Mouse (Mus musculus) heart, embryonic 14.5 days (tissue): ENCODE results near the gene Klhdc8a. TPM values are rescaled to one million over a fixed set of nuclear protein-coding genes. Genes with fewer than 3 reads are reported as not detected.

Source experiments
- ATAC-seq: fragments of 200-750 bp; cut with Nextera tagmentation; 2 replicates; pipeline ENCODE4 v1.8.0; 2017; ENCODE audit warnings: low read depth, moderate TSS enrichment; ENCODE audit not compliant: insufficient number of reproducible peaks, insufficient read depth, low FRiP score
- H3K27ac ChIP-seq, 2 experiments: fragments of 200-500 bp in 1 of 2; fragments of 300-500 bp in 1 of 2; sonication (generic) in 1 of 2; replicated peaks in 1 of 2; 2 replicates each; pipeline ENCODE4 v1.5.1; 2012 to 2014; ENCODE audit warnings: low read depth in 2 of 2, low read length in 2 of 2, control low read depth in 1 of 2, mild to moderate bottlenecking in 1 of 2, mixed read lengths in 1 of 2; ENCODE audit not compliant: control insufficient read depth in 1 of 2, insufficient read depth in 1 of 2
- H3K27me3 ChIP-seq: fragments of 300-500 bp; sonication (generic); 2 replicates; pipeline ENCODE4 v1.6.1; 2014; ENCODE audit warnings: mild to moderate bottlenecking, low read length, control low read depth; ENCODE audit not compliant: control insufficient read depth, insufficient read depth
- H3K36me3 ChIP-seq: fragments of 300-500 bp; sonication (generic); 2 replicates; pipeline ENCODE4 v1.6.1; 2014; ENCODE audit warnings: mild to moderate bottlenecking, control low read depth, low read length, mixed read lengths; ENCODE audit not compliant: control insufficient read depth, insufficient read depth
- H3K4me1 ChIP-seq, 2 experiments: fragments of 200-500 bp in 1 of 2; fragments of 300-500 bp in 1 of 2; sonication (generic) in 1 of 2; 2 replicates each; pipeline ENCODE4 v1.6.1; 2012 to 2014; ENCODE audit warnings: low read length in 2 of 2, control low read depth in 1 of 2, mixed read lengths in 1 of 2; ENCODE audit not compliant: control insufficient read depth in 2 of 2, insufficient read depth in 2 of 2
- H3K4me2 ChIP-seq: fragments of 300-500 bp; sonication (generic); 2 replicates; pipeline ENCODE4 v1.6.1; 2014; ENCODE audit warnings: mild to moderate bottlenecking, low read length
- H3K4me3 ChIP-seq, 2 experiments: fragments of 200-500 bp in 1 of 2; fragments of 300-500 bp in 1 of 2; sonication (generic) in 1 of 2; 2 replicates each; pipeline ENCODE4 v1.5.1; 2012 to 2014; ENCODE audit warnings: low read length in 2 of 2, mild to moderate bottlenecking in 2 of 2, control low read depth in 1 of 2, low read depth in 1 of 2, moderate library complexity in 1 of 2; ENCODE audit not compliant: control insufficient read depth in 1 of 2, insufficient read depth in 1 of 2
- H3K9ac ChIP-seq: fragments of 300-500 bp; sonication (generic); 2 replicates; pipeline ENCODE4 v1.6.1; 2014; ENCODE audit warnings: mild to moderate bottlenecking, low read length
- H3K9me3 ChIP-seq: fragments of 300-500 bp; sonication (generic); 2 replicates; pipeline ENCODE4 v1.6.1; 2016; ENCODE audit warnings: low read length, control low read depth; ENCODE audit not compliant: control insufficient read depth
- WGBS: fragments of 180-500 bp; shearing (Covaris S2); extraction: QIAGEN DNeasy Blood & Tissue Kit; methylation state at CpG from one replicate; pipeline ENCODE4 v1.1.7; 2014; 5-methylcytosine and 5-hydroxymethylcytosine counted together
- polyA plus RNA-seq: library from polyadenylated mRNA; unstranded; fragments of >200 nt; fragmentation: Nextera tagmentation; extraction: Ambion mirVana; gene quantifications from 2 replicates; pipeline ENCODE4 v1.2.1, GENCODE M21; 2014

Gene Klhdc8a
- polyA plus RNA-seq, 1 experiment from 2014 or later = 1.5 TPM

DNA sequence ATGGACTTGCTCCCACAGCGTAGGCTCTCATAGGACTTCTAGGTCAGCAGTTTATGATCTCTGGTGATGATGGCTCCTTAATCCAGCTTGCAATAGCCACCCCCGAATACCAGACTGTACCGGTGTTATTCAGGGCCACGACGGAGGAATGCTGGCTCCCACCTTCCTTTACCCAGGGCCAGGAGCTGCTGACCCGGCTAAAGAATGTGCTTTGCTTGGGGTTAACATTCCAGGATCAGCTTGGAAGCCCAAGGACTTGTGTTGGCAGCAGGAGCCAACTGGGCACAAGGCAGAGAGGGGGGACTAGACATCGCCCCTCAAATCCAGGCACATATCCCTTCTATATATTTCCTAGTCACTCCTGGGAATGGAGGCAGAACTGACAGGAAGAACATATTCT is 12.3 kb downstream of the Klhdc8a start:
- H3K9me3 ChIP-seq = no peaks in the 10 kb centered on the region
- no peak overlapping the region for H3K4me2 ChIP-seq
- no peak overlapping the region for H3K4me3 ChIP-seq
- WGBS = 32% methylated on average over 7 of the region's 7 CpGs
- H3K4me1 ChIP-seq = peaks cover 17 to 26% of the 10 kb centered on the region in 2 experiments
- no peaks in the 10 kb centered on the region for H3K36me3 ChIP-seq
- peak overlapping the region in 1 of 2 experiments; percentile 29; a peak in 2 of 4 replicates for H3K27ac ChIP-seq
- peaks cover 8% of the 10 kb centered on the region; the same call in 1 of the 2 replicates for H3K27me3 ChIP-seq
- no peak for ATAC-seq
- H3K9ac ChIP-seq = no peak overlapping the region

DNA sequence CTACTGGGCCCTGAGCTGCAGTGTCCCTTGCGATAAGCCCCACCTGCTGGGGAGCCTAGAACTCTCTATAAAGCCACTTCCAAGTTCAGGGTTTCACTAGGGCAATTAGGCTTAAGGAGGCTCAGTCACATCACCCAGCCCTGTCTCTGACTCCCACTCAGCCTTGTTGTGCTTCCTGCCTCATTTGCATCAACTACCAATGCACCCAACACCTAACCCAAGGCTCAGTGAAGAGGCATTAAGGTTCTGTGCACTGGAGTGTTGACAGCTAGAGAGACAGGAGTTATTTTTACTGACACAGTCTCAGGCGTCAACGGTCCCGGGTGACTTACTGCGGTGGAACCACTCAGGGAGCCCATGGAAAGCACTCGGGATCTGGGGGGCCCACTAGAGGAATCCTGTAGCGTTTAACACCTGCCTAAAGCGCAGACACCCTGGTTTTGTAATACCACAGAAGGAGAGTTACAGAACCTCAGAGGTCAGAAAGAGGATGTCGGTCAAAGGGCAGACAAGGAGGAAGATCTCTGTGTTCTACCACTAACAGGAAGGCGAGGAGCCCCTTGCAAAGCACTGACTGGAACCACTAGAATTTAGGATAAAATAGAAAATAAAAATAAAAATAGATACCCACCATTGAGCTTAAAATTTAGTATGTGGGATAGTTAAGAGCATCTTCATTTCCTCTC is 12.9 kb downstream of the Klhdc8a start:
- peak; percentile 34; the same call in 1 of the 2 replicates for ATAC-seq
- Histone ChIP-seq H3K9me3 (no peaks in the 10 kb centered on the region), H3K4me1 (peaks cover 17 to 27% of the 10 kb centered on the region in 2 experiments), H3K36me3 (no peaks in the 10 kb centered on the region), H3K9ac (no peak overlapping the region), H3K4me3 (no peak overlapping the region), H3K27ac (peak overlapping the region; percentile 29 to 66), H3K27me3 (peaks cover 8% of the 10 kb centered on the region; the same call in 1 of the 2 replicates), H3K4me2 (0 out of 2 replicates have a peak overlapping the region, but pooled peaks have one; percentile 17)
- WGBS = 30% methylated on average over 10 of the region's 10 CpGs

DNA sequence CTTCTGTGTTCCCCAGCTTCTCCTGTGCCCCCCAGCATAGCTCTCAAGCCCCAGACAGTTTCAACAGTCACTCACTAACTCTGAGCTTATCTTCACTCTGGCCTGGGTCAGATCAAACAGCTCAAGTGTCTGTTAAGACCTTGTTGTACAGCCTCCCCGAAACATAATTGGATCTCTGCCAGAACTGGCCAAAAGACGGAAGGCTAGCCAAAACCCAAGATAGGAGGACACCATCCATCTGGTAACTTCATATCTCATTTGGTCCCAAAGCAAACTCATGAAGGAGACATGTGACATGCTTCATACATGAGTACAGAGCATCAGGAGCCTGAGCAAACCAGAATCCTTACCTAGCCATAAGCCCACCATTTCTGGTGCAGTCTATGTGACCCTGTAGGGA is 13.6 kb downstream of the Klhdc8a start:
- no peak; the same call in 1 of the 2 replicates for ATAC-seq
- peak overlapping the region; percentile 29 to 66 for H3K27ac ChIP-seq
- peaks cover 17 to 32% of the 10 kb centered on the region in 2 experiments for H3K4me1 ChIP-seq
- H3K36me3 ChIP-seq = no peaks in the 10 kb centered on the region
- H3K4me2 ChIP-seq = 0 out of 2 replicates have a peak overlapping the region, but pooled peaks have one; percentile 17
- no peak overlapping the region for H3K4me3 ChIP-seq
- no peak overlapping the region for H3K9ac ChIP-seq
- no peaks in the 10 kb centered on the region for H3K9me3 ChIP-seq
- 1% methylated on average over 2 of the region's 2 CpGs for WGBS
- H3K27me3 ChIP-seq = peaks cover 13% of the 10 kb centered on the region; the same call in 1 of the 2 replicates

DNA sequence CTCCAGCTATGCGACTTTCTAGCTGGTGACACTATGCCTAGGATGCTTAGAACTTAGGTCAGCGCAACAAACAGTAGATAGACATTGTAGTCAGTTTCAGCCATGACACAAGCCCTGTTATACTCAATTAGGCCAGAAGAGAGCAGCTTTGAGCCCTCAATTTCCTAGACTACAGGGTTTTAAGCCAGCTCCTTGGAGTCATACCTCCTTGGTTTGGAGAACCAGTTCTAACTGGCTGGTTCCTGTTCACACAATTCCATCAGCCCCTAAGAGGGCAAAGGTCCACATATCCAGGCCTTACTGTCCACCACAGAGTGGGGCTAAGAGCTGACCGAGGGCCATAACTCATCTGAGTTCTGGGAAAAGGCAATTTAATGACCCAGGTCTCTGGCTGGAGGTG is 14.3 kb downstream of the Klhdc8a start:
- WGBS = 54% methylated on average over 3 of the region's 3 CpGs
- Histone ChIP-seq H3K27ac (0 out of 4 replicates have a peak overlapping the region, but pooled peaks of 1 of the 2 experiments have one; percentile 29), H3K4me1 (peaks cover 17 to 33% of the 10 kb centered on the region in 2 experiments), H3K9me3 (no peaks in the 10 kb centered on the region), H3K36me3 (no peaks in the 10 kb centered on the region), H3K27me3 (peaks cover 16% of the 10 kb centered on the region; the same call in 1 of the 2 replicates), H3K4me2 (no peak overlapping the region), H3K9ac (no peak overlapping the region), H3K4me3 (no peak overlapping the region)
- no peak for ATAC-seq

DNA sequence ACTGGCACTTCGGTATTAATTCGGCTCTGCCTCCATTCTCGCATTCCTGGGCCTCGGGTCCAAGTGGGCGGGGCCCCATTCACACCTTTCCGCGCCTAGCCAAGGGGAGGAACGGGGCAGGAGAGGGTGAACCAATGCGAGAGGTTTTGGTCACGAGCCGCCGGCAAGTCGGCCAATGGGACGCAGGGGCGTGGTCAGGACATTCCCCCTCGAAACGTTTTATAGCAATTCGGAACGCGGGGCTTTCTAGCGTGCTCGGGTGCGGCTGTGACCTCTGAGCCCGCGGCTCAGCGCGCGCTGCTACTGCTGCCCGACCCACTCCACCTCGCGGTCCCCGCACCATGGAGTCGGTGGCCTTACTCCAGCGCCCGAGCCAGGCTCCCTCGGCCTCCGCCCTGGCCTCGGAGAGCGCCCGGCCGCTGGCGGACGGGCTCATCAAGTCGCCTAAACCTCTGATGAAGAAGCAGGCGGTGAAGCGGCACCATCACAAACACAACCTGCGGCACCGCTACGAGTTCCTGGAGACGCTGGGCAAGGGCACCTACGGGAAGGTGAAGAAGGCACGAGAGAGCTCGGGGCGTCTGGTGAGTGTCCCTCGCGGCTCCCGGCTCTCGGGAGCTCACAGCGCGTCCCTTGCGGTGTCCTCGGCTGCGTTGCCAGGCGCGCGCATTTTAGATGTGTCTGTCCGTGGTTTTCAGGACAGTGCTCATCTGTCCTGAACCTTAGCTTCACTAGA is 17.6 kb downstream of the Klhdc8a start, which contains the start of gene Nuak2:
Nuak2 (plus strand) TSS at position 238 of the 736 bp plus-strand sequence.
- peaks cover 16% of the 10 kb centered on the region; the same call in 1 of the 2 replicates for H3K27me3 ChIP-seq
- H3K4me1 ChIP-seq = peaks cover 21 to 43% of the 10 kb centered on the region in 2 experiments
- under 1% methylated on average over 64 of the region's 67 CpGs for WGBS
- H3K4me2 ChIP-seq = peak within 1 kb of the TSS; percentile 98
- ATAC-seq = peak; percentile 44; the same call in 1 of the 2 replicates
- no peak within 1 kb of the TSS for H3K27ac ChIP-seq
- H3K36me3 ChIP-seq = no peaks in the 10 kb centered on the region
- no peaks in the 10 kb centered on the region for H3K9me3 ChIP-seq
- peak within 1 kb of the TSS; percentile 66 for H3K9ac ChIP-seq
- H3K4me3 ChIP-seq = peak within 1 kb of the TSS; percentile 53 to 61

DNA sequence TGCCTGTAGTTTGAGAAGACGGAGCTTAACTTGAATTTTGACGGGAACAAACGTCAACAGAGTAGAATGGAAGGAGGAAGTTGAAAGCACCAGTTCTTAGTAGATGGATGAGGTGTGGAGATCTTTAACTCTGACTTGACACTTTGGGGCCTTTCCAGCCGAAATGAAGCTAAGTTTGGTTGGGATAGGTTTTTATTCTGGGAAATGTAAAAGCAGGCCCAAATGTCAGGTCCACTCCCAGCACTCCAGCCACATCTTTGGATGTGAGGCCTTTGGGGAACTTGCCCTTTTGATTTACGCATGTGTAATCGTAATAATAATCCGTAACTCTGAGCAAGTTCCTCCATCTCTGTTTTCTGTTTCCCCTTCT is 18.2 kb downstream of the Klhdc8a start:
- peaks cover 17 to 37% of the 10 kb centered on the region in 2 experiments for H3K4me1 ChIP-seq
- WGBS = 41% methylated on average over 7 of the region's 7 CpGs
- H3K27me3 ChIP-seq = peaks cover 16% of the 10 kb centered on the region; the same call in 1 of the 2 replicates
- peak overlapping the region; percentile 66 for H3K9ac ChIP-seq
- no peak overlapping the region for H3K27ac ChIP-seq
- H3K9me3 ChIP-seq = no peaks in the 10 kb centered on the region
- H3K4me2 ChIP-seq = peak overlapping the region; percentile 98
- ATAC-seq = no peak
- H3K36me3 ChIP-seq = no peaks in the 10 kb centered on the region
- H3K4me3 ChIP-seq = peak overlapping the region; percentile 53 to 61

DNA sequence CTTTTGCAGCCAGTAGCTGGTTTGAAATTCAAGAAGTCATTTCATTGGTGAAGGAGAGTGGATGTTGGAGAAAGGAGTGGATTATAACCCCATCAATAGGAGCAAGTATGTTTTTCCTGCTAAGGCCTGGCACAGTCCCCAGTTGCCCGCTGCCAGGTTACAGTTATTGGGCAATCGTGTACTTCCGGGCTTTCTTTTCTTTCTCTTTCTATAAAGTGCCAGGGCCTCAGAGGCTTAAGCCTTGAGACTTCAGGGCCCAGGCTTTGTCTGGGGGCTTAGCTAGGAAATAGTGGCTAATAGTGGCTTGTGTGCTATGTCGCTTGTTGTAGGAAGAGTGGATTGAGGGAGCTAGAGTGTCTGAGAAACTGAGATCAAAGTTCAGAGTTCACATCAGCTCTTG is 19.0 kb downstream of the Klhdc8a start:
- no peak for ATAC-seq
- Histone ChIP-seq H3K4me1 (peaks cover 14 to 29% of the 10 kb centered on the region in 2 experiments), H3K4me3 (no peak overlapping the region), H3K9ac (no peak overlapping the region), H3K9me3 (no peaks in the 10 kb centered on the region), H3K27me3 (peaks cover 16% of the 10 kb centered on the region; the same call in 1 of the 2 replicates), H3K36me3 (no peaks in the 10 kb centered on the region), H3K27ac (no peak overlapping the region), H3K4me2 (peak overlapping the region; percentile 98)
- 90% methylated on average over 4 of the region's 4 CpGs for WGBS
